Mouse (Mus musculus) kidney, adult 10 weeks (tissue): Measurements from ENCODE around the gene Sntg2. TPM values are rescaled to one million over a fixed set of nuclear protein-coding genes. Genes with fewer than 3 reads are reported as not detected.

ENCODE experiments used
- polyA plus RNA-seq: library from polyadenylated mRNA; stranded (reverse); fragments of 350-450 nt; fragmentation: Illumina TruSeq; extraction: RNeasy Lipid Tissue Mini Kit (QIAGEN cat#74804); gene quantifications from one replicate; pipeline ENCODE4 v1.2.3, GENCODE M21; 2014; ENCODE audit warnings: low read depth, low replicate concordance

Gene Sntg2
- polyA plus RNA-seq = 1.5 TPM

DNA sequence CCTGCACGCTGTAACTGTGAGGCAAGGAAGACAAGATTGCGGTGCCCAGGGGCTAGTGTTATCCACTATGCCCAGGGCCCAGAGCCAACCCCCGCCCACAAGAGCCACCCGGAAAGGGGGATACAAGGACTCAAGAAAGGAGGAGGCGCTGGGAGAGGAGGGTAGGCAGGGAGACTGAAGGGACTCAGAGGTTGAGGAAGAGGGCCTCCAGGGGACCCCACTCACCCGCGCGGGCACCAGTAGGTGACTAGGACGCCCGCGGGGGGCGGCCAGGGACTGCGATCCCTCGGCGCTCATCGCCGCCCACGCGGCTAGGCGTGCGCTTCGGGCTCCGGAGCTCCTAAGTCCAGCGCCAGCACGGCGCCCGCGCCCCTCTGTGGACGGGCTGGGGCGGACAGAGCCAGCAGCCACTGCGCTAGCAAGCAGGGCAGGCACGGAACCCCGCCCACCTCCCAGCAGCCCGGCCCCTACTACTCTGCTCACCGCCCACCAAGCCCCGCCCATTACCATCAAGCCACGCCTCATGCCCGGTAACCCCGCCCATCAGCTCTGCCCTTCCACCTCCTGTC lies at the start of gene Sntg2:
Gene Sntg2 (minus strand): TSS at position 443 of the 569 bp plus-strand sequence.

DNA sequence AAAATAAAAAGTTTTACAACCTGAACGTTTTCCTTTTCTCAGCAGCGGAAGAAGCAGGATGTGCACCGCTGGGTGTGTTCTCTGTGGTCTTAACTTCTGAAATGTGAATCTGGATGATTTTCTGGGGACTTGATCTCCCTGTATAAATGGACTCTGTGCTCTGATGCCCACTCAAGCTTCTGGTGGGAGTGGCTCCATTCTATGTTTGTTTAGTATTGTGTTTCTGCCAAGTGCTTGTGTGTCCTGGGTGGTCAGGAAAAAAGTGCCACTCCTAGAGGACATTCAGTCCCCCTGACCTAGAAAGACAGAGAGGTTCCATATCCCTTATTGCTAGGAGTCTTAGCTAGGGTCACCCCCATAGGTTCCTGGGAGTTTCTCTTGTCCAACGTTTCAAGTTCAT lies 240.7 kb downstream of the Sntg2 start, which contains the start of gene Tpo:
Gene Tpo (minus strand): TSS at position 101 of the 400 bp plus-strand sequence.

Other genes with a start within 250 kb of the Sntg2 start
- not detected for gene Tpo, start 240.8 kb downstream of the Sntg2 start, polyA plus RNA-seq
- gene Tmem18, start 211.1 kb upstream of the Sntg2 start, polyA plus RNA-seq = 24.6 TPM